Mouse (Mus musculus): ENCODE results near the gene Ptov1.
A peak's percentile ranks its signal among the peaks of the same experiment; 100 is the strongest.
"Not testable (repeated sequence)": the region's sequence is repeated elsewhere in the genome, so short reads cannot be mapped to it uniquely, and the experiment has no call there.

Gene Ptov1

DNA sequence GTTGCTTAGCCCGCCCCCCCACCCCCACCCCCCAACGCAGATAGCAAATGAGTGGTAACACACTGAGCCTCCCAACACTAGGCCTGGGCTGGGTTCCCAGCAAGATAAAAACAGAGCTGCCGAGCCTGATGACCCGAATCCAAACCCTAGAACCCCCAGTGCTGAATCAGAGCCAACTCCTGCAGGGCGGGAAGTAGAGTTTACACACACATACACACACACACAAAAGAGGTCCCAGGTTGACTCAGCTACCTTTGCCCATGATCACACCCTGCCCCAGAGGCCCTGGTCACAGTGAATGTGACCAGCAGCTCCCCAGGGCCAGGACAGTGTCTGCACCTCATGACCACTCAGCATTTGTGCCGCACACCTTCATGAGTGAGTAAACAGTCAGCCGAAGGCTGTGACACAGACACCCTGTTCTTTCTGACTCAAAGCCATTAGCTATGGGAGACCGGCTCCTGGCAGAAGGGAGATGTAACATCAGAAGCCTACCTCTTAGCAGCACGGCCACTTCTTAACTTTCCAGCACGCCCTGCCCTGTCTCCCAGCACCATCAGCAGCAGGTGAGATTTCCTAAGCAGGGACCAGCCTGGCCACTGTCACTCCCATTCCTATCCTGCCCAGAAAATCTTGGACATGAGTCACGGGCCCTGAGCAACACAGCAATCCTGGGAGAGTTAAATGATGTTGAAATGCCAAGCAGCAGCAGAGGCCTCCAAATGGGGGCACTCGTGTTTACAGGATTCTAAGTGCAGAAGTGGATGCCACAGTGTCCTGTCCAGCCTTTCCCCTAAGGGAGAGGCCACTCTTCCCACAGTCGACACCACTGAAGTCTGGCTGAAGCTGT is 18.9 kb upstream of the Ptov1 start:
- no peak for DNase-seq

DNA sequence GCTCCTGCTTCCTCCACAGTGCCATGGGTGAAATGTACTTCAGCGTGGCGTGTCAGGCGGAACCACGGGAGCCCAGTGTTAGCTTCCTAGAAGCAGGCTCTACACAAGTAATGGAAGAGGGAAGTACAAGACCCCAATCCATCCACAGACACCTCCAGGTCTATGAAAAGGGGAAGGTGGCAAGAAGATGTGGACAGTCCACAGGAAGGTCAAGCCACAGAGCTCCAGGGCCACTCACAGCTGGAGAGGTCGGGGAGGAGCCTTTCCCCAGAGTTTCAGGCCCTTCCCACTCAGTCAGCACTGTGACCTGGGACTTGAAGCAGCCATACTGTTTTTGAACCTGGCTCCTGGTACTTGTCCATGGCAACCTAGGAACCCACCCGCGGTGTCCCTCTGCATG is 17.4 kb upstream of the Ptov1 start:
- DNase-seq = no peak

DNA sequence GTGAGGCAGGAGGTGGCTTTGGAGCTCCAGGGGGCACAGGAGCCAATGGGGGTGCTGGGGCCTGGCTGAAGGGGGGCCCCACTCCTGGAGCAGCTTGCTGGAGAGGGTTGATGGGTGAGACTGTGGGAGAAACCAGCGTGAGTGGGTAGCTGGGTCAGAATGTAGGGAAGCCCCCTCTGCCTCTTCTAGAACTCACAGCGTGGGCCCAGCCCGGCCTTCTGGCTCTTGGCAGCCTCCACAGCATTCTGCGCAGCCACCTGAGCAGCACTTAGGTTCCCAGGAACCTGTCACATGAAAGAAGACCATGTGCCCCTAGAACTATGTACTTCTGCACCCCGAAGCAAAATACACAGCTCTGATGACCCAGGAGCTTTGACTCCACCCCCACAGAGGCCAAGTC is 15.0 kb upstream of the Ptov1 start:
- DNase-seq = no peak

DNA sequence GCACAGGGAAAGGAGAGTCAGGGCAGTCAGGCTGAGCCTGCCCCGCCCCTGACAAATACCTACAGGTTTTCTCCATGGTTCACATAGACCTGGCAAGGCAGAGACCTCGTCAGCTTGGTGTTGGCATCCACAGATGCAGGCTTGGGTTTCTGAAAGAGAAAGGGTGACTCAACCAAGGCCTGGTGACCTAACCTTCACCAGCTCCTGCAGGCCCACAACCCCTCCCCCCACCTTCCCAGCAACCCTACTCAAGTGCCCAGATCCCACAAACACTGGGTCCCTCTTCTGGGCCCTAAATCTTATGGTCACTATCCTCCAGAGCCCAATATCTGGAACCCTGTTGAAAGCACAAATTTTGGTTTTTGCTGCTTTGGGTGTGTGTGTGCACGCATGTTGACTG is 13.4 kb upstream of the Ptov1 start:
- DNase-seq = no peak

DNA sequence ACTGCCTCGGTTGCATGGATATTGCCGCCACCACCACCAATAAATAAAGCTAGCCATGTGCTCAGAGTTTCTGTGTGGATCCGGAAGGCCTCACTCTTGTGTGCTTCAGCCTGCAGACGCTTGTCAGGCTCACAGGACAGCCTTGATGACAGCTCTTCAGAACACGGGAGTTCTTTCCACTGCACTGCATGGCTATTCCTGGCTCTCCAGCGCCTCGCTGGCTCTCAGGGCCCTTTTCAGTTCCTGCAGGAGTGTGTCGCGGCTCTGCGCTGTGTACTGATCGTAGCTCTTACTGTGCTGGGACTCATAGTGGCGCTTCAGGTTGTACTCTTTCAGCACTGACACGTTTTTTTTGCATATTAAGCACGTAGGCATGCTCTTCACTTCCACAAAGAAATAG is 8.2 kb upstream of the Ptov1 start:
- DNase-seq = no peak

DNA sequence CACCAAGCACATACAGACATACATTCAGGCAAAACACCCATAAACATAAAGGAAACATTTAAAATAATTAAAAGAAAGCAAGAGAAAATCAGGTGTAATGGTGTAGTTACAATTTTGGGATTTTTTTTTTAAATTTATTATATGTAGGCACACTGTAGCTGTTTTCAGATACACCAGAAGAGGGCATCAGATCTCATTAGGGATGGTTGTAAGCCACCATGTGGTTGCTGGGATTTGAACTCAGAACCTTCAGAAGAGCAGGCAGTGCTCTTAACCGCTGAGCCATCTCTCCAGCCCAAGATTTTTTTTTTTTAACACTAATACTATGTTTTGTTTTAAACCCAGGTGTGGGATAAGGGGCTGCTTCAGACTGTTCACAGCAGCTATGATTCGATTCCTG is 2.2 kb upstream of the Ptov1 start:
- not testable (repeated sequence) for DNase-seq

DNA sequence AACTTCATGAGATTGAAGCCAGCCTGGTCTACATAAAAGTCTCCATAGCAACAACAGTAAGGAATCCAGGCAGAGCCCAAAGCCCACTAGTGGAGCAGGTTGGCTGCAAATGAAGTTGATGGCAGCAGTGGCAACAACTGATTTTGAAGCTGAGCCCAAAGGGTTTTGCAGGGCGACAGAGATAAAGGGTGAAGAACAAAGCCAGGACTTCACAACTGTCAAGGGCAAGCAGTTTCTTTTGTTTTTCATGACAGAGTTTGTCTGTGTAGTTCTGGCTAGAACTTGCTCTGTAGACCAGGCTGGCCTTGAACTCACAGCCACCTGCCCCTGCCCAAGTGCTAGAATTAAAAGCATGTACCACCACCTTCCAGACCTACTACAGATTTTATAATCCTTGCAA is 1.6 kb upstream of the Ptov1 start:
- no peak for DNase-seq

DNA sequence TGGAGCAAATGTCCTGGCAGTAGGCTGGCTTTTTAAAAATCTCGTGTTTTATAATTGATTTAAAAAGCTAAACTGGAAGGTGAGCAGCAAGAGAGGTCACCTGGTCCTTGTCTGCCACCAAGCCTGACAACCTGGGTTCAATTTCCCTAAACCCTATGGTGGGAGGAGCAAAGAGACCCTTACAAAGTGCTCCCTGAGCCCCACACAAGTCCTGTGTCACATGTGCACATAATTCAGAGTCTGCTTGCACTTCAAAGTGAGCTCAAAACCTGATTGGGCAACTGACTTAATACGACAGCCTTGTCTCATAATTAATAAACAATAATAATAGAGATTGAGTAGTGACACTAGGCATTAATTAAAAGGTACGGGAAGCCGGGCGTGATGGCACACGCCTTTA is 1.0 kb upstream of the Ptov1 start:
- no peak for DNase-seq

DNA sequence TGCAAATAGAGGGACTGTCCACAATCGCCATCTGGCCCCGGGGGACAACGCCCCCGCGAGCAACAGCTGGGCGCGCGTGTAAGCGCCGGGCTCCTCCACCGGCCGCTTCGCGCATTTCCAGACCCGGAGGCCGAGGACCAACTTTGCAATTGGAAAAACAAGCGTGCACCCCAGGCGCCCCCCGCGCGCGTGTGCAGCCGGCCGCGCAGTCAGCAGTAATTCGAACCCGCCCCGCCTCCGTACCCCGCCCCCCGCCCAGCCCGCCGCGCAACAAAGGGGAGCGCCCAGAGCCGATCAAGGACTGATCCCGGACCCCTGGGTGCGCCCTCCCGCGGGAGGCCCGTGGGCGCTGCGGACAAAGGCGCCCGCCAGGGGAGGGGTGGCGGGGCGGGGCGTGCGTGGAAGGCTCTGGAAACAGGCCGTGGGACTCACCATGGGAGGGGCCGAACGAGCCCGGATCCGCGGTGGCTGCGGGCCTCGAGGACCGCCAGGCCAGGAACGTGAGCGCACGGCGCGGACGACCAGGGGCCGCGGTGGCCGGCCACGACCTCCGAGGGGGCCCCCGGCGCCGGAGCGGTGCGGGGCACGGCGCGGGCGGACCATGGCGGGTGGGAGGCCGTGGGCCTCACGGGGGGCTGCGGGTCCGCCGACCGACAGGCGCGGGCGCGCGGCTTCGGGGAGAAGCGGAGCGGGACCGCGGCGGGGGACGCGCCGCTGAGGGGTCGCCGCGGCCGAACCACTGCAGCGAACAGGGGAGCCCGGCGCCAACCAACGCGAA is 480 bp downstream of the Ptov1 start:
- DNase-seq = peak; percentile 64

DNA sequence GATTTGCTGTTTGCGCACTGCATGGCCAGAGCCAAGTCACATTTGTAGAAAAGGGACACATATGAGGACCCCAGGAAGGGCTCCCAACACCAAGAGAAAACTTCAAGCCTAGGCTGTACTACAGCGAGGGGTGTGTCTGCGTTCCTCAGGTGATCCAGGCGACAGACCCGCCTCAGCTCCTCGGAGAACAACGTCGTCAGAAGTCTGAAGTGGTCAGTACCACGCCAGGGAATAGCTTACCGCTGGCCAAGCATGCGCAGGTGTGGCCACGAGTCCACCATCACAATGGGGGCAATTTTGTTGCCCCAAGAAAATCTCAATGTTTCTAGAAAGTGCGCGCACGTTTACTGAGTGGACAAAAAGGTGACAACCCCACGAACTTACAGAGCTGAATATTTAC is 1.1 kb downstream of the Ptov1 start:
- DNase-seq = no peak

DNA sequence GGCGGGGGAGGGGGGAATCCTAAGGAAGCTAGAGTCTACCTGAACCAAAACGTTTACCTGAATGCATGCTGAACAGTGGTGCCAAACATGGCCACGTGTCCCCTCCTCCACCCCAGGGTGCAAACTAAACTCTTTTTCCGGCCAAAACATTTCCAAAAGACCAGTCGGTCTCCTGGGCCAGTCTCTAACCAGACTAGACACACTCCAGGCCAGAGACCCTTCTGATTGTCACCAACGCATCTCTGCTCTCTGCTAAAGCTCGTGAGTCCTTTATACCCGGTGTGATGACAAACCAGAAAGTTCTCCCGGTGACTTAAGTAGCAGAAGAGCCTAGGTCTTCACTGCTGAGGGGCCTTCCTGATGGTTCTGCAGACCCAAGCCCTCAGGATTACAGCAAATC is 1.8 kb downstream of the Ptov1 start:
- DNase-seq = no peak

DNA sequence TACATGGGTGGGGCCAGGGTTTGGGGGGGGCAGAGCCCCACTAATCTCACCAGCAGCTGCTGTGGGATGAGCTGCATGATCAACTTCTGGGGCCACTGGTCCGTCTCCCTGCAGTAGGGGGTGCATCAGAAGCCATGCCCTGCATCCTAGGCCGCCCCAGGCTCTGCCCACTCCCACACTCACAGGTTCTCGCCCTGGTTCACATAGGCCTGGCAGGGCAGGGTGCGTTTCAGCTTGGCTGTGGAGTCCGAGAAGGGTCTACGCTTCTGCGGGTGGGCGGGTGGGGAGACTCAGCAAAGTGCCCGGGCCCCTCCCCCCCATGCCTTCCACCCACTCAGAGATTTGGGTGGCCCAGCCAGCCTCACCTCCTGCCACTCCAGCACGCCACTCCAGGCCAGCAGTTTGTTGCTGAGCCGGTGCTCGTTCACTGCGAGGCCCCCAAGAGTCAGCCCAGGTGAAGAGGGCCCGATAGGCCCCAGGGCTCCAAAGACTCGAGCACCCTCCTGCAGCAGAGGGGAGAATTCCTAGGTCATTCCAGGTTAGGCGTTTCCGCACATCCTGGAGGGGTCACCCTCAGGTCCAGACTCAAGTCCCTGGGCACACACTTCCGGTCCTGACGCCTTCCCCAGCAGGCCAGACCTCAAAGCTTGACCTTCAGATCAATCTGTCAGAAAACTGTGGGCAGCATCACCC is 2.4 kb downstream of the Ptov1 start:
- DNase-seq = no peak

DNA sequence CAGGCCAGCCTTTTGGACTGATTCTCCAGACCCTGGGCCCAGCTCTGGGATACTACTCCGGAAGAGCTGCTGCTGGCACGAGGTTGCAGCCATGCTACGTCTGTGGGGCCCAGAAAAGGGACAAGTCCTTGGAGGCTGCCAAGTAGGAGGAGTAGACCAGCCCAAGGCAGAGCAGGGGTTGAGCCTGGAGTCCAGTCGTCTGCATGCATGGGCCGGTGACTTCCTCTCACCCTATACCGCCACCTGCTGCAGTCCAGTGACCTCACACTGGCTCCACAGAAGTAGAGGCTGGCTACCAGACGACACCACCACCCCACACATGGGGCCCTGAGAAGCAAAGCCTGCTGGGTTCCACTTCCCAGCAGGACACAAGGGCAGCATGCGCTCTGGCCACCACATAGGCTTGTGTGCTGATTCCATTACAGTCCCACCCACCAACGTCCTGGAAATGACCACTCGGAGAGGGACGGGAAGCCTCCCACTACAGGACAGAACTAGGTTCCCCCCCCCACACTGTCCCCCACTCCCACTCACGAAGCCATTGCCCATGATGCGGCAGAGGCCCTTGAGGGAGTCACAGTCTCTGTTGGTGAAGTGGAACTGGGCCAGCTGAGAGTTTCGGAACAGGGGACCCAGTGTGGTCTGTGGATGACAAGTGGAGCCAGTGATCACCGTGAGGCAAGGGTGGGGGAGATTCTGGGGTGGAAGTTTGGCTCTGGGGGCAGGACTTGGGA is 3.1 kb downstream of the Ptov1 start:
- DNase-seq = no peak

DNA sequence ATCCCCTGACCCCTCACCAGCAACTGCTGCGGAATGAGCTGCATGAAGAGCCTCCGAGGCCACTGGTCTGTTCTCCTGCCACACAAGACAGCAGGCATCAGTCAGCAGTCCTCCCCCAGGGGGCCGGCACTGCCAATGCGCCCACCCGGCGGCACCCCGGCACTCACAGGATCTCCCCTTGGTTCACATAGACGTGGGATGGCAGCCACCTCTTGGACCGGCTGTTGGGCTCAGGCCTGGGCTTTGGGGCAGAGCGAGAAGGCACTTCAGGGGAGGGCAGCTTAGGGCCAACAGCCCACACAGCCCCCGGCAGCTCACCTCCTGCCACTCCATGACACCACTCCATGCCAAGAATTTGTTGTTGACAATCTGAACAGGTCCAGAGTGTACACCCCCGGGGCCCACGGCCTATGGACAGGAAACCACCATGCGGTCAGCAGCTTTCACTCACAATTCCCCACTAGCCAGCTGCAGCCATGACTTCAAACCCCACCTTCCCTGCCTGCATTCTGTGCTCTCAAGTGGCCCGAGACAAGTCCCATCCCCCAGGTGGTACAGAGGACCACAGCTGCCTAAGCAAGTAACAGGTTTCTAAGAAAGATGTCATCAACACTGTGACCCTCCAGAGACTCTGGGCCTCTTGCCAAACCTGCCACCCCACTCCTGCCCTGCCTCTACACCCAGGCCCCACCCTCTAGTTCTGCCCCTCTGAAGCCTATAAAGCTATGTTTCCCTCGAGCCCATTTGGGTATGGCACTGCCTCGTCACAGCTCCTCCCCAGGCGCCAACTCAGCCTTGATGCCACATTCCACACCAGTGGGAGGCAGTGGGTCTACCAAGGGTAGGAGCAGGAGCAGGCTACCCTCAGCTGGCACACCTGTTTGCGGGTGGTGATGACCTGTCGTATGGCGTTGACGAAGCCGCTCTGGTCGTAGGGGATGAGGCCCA is 4.7 kb downstream of the Ptov1 start:
- DNase-seq = no peak

DNA sequence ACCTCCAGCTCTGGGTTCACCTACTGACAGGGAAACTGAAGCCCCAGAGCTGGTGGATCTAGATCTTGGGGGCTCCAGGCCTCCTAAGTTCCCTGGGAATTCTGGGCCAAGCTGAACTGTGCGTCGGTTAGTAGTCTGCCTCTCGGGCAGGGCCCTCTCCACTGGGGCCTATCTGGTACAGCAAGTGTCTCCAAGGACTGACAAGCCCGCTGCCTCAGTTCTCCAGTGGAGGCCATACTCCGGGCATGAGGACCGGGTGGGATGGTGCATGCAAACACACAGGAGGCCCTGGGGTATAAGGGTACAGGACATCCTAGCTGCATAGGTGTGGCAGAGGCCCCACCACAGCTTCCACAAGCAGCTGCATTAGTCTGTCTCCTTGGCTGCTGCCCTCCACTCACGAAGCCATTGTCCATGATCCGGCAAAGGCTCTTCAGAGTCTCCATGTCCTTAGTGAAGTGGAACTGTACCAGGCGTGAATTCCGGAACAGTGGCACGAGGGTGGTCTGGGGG is 5.5 kb downstream of the Ptov1 start:
- DNase-seq = no peak

DNA sequence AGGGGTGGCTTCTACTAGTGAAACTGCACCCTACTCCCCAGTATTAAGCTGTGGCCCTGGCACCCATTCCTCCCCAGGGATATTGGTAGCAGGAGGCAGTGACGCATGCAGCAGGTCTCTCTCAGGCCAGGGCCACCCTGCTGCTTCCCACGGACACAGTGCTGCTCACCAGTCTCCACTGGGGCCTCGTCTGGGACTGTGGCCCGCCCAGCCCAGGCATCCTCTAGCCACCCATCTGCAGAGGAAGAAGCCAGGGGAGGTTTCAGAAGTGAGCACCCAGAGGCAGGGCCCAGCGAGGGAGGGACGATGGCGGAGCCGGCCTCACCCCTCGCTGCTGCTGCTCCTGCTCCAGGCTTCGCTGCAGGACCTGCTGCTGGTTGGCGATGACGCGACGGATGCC is 6.4 kb downstream of the Ptov1 start:
- no peak for DNase-seq

DNA sequence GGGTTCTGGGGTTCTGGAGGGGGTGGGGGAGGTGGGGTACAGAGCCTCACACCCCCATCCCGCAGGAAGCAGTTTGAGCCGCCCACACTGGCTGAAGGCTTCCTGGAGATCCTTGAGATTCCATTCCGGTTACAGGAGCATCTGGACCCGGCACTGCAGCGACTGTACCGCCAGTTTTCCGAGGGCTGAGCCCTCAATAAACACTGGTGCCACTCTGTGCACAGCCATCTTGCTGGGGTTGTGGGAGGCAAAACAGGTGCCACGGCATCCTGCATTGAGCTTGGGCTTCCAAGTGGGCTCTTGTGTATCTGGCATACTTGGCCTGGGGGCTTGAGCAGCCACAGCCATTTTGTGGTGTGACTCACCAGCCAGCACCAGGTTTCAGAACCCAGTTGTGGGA is 7.2 kb downstream of the Ptov1 start:
- DNase-seq = no peak

DNA sequence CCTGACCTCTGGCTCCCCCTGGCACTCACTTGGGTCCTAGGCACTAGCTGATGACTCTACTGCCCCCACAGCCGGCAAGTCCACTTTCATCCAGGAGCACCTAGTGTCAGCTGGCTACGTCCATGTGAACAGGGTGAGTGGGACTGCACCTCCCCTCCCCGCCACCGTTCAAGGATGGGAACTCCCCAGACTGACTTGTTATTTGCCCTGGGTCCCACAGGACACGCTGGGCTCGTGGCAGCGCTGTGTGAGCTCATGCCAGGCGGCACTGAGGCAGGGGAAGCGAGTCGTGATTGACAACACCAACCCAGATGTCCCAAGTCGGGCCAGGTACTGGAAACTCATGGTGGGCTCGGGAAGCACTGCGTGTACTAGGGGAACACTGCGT is 8.2 kb downstream of the Ptov1 start:
- no peak for DNase-seq

DNA sequence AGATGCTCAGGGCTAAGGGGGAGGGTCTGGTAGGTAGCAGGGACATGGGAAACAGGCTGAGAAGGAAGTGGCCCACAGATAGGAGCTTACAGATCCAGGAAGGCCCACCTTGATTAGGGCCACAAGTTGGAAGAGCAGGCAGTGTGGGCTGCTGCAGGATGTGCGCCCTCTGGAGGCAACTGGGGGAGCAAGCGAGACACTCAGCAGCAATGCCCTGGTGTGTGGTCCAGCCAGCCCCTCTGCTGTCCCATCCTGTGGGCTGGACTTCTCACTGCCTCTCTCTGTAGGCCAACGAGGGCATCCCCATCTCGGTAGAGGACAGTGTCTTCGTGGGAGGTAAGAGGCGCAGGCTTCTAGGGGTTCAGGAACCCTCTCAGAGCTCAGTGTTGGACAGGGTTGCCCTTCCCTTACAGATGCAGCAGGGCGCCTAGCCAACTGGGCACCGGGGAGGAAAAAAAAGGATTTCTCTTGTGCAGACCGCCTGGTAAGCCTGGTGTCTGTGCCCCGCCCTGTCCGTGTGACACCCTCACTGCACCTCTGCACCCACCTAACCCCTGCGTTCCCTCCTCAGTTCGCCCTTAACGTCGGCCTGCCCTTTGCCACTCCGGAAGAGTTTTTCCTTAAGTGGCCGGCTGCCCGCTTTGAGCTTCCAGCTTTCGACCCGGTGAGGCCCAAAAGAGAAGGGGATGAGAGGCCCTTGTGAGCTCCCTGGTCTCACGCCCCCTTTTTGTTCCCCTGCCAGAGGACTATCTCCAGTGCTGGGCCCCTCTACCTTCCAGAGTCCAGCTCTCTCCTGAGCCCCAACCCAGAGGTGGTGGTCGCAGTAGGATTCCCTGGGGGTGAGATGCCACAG is 8.8 kb downstream of the Ptov1 start:
- peak; percentile 65 for DNase-seq

DNA sequence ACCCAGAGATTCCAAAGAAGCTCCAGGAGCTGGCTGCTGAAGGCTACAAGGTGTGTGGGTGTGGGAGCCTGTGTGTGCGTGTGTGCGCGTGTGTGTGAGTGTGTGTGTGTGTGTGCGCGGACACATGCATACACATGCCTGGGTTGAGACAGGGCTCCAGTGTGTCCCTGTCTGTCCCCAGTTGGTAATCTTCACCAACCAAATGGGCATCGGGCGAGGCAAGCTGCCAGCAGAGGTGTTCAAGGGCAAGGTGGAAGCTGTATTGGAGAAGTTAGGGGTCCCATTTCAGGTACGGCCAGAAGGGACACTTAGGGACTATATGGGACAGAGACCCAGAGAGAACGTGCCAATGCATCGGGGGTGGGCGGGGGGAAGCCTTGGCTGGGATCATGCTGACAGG is 9.7 kb downstream of the Ptov1 start:
- no peak for DNase-seq

DNA sequence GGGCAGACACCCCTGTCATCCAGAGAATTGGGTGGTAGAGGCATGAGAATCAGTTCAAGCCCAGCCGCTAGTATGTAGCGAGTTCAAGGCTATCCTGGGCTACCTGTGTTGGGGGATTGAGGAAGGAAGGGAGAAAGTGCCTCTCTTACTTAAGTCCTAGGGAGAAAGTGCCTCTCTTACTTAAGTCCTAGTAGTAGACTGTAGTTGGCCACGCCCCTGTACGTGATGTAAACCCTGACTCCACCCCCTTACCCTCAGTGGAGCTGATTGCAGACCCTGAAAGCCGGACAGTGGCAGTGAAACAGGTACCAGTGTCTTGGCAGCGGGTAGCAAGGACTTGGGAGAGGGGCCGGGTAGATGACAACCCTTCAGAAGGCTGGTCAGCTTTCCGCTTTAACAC is 11.7 kb downstream of the Ptov1 start:
- DNase-seq = no peak

Measured in right cerebral cortex, postnatal 25 days (tissue).